Mouse (Mus musculus) kidney, adult 2 months (tissue): ENCODE measurements at regions not wholly inside any gene's neighbourhood (a gene's known extent, or its start where the extent isn't known, plus 50 kb on each side); places are given as distances from the start of the nearest gene placed in this dataset.

ENCODE experiments used
- DNase-seq: peaks from one replicate; pipeline ENCODE4 v3.0.0; 2021
- H3K27ac ChIP-seq: fragments of 200-500 bp; 2 replicates; pipeline ENCODE4 v1.5.1; 2012; ENCODE audit warnings: low read depth, low read length, control low read depth, inconsistent platforms; ENCODE audit not compliant: insufficient read depth
- H3K27me3 ChIP-seq: fragments of 200-500 bp; replicated peaks from 2 replicates; pipeline ENCODE4 v1.6.1; 2012; ENCODE audit warnings: mild to moderate bottlenecking, moderate library complexity, low read length, inconsistent platforms; ENCODE audit not compliant: control insufficient read depth, insufficient read depth
- H3K36me3 ChIP-seq: fragments of 200-500 bp; 2 replicates; pipeline ENCODE4 v1.6.1; 2012; ENCODE audit warnings: mild to moderate bottlenecking, moderate library complexity, low read length, inconsistent platforms; ENCODE audit not compliant: control insufficient read depth, insufficient read depth
- H3K4me1 ChIP-seq: fragments of 200-500 bp; 2 replicates; pipeline ENCODE4 v1.6.1; 2011; ENCODE audit warnings: low read length; ENCODE audit not compliant: control insufficient read depth, insufficient read depth
- H3K4me3 ChIP-seq: fragments of 200-500 bp; 2 replicates; pipeline ENCODE4 v1.5.1; 2011; ENCODE audit warnings: mild to moderate bottlenecking, low read depth, low read length, control low read depth; ENCODE audit not compliant: insufficient read depth
- CTCF ChIP-seq: fragments of 200-500 bp; conservative IDR thresholded peaks from 2 replicates; pipeline ENCODE4 v1.5.1; 2011; ENCODE audit warnings: low read depth, mild to moderate bottlenecking, control low read depth, low read length, moderate library complexity, mixed read lengths; ENCODE audit not compliant: insufficient read depth, insufficient read length
- POLR2A ChIP-seq: fragments of 200-500 bp; IDR thresholded peaks from one replicate; pipeline ENCODE4 v1.6.1; 2011; ENCODE audit warnings: low read depth, low read length, control low read depth
- WGBS: fragments of 180-500 bp; shearing (Covaris S2); methylation state at CpG from one replicate; pipeline ENCODE4 v1.1.7; 2018; 5-methylcytosine and 5-hydroxymethylcytosine counted together

DNA sequence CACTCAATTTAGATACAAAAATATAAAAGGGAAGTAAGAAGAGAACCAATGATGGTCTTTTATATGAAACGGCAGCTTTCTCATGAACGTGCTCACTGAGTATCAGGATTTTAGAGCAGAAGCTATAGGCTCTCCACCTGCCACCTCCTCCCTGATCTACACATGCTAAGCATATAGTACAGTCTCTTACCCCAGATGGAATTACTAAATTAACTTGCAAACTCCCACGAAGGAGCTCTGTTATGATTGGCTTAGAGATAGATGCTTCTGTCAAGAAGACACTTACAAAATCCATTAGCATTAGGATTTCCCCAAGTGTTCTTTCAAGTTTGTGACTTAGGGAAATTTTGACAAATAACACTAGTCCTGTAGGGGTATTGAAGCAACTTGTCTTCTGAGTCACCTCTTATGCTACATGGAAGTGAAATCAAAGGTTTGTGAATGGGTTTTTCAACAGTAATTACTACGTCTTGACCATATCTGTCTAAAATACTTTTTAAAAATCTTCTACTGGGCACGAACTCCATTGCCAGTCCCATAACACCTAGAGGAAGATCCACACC lies 60.6 kb downstream of the Crygs start:
- no peak overlapping the region for H3K27ac ChIP-seq
- 87% methylated on average over 5 of the region's 5 CpGs for WGBS
- H3K4me1 ChIP-seq = no peaks in the 10 kb centered on the region
- H3K27me3 ChIP-seq = no peaks in the 10 kb centered on the region
- TF ChIP-seq POLR2A (no peak), CTCF (no peak)
- no peaks in the 10 kb centered on the region for H3K36me3 ChIP-seq
- no peak for DNase-seq
- H3K4me3 ChIP-seq = no peak overlapping the region

GRCm38 (mm10) chr16:22744121-22744855 lies 67.1 kb downstream of the Crygs start:
- Histone ChIP-seq H3K4me3 (no peak overlapping the region), H3K27ac (no peak overlapping the region), H3K4me1 (no peaks in the 10 kb centered on the region), H3K36me3 (no peaks in the 10 kb centered on the region), H3K27me3 (no peaks in the 10 kb centered on the region; the same call in 1 of the 2 replicates)
- no peak for TF ChIP-seq CTCF
- no peak for TF ChIP-seq POLR2A
- 90% methylated on average over 7 of the region's 7 CpGs for WGBS
- no peak for DNase-seq

- DNase-seq = no peak
- no peaks in the 10 kb centered on the region; the same call in 1 of the 2 replicates for H3K27me3 ChIP-seq
- no peaks in the 10 kb centered on the region for H3K36me3 ChIP-seq
- H3K4me3 ChIP-seq = no peak overlapping the region
- TF ChIP-seq CTCF = no peak
- TF ChIP-seq POLR2A = no peak
- H3K4me1 ChIP-seq = no peaks in the 10 kb centered on the region
- H3K27ac ChIP-seq = no peak overlapping the region
- WGBS = 96% methylated on average over 1 of the region's 1 CpGs
These were observed 67.9 kb downstream of the Crygs start for GRCm38 (mm10) chr16:22743461-22743860.

DNA sequence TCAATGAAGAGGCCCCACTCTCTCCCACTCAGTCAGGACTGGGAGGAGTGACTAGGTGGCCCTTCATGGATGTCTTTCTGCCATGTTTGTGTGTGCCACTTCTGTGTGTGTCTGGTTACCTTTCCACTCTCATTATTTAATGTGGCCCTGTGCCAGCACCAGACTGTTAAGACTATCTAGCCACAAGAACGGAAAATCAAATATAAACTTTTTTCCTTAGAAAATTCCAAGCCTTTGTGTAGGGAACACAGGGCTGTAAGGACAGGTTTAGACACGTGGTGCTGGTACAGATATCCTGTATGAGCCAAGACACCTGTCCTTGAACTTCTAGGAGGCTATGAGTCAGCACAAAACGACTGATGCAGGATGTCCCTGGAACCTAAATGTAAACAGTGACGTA lies 69.9 kb downstream of the Crygs start:
- no peak overlapping the region for H3K4me3 ChIP-seq
- no peaks in the 10 kb centered on the region for H3K36me3 ChIP-seq
- no peaks in the 10 kb centered on the region for H3K4me1 ChIP-seq
- 66% methylated on average over 4 of the region's 4 CpGs for WGBS
- TF ChIP-seq POLR2A = no peak
- TF ChIP-seq CTCF = no peak
- no peak overlapping the region for H3K27ac ChIP-seq
- H3K27me3 ChIP-seq = no peaks in the 10 kb centered on the region; the same call in 1 of the 2 replicates
- no peak for DNase-seq

DNA sequence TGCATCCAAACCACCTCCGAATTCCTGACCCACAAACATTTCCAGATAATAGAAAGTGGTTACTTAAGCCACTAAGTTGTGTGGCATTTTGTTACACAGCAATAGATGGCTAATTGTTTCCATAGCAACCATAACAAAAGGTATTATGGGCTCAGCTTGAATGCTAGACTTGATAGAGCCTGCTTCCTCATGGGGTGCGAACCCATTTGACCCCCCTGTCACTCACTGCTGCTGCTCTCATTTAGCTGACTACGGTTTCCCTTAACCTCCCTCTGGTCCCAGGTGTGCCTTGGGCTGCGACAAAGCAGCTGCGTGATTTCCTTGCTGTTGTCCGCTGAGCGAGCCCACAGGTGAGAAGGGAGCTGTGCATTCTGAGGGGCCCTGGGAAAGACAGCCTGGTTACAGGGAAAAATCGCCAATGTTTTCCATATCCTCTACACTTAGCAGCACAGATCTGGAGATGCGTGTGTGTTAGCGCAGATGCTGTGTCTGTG lies 76.8 kb downstream of the Crygs start:
- DNase-seq = no peak
- no peaks in the 10 kb centered on the region for H3K4me1 ChIP-seq
- no peak overlapping the region for H3K27ac ChIP-seq
- no peaks in the 10 kb centered on the region for H3K36me3 ChIP-seq
- no peaks in the 10 kb centered on the region for H3K27me3 ChIP-seq
- WGBS = 83% methylated on average over 10 of the region's 10 CpGs
- no peak for TF ChIP-seq POLR2A
- TF ChIP-seq CTCF = no peak
- H3K4me3 ChIP-seq = no peak overlapping the region

- Histone ChIP-seq H3K27ac (no peak overlapping the region), H3K36me3 (no peaks in the 10 kb centered on the region), H3K27me3 (no peaks in the 10 kb centered on the region), H3K4me1 (no peaks in the 10 kb centered on the region), H3K4me3 (no peak overlapping the region)
- TF ChIP-seq CTCF (no peak), POLR2A (no peak)
- WGBS = 60% methylated on average over 11 of the region's 11 CpGs
- DNase-seq = no peak
These were observed 76.9 kb upstream of the Dgkg start for GRCm38 (mm10) chr16:22733772-22734528.

- no peak overlapping the region for H3K4me3 ChIP-seq
- H3K36me3 ChIP-seq = no peaks in the 10 kb centered on the region
- TF ChIP-seq CTCF (no peak), POLR2A (no peak)
- no peak overlapping the region for H3K27ac ChIP-seq
- H3K27me3 ChIP-seq = no peaks in the 10 kb centered on the region
- no peaks in the 10 kb centered on the region for H3K4me1 ChIP-seq
- no peak for DNase-seq
- 80% methylated on average over 3 of the region's 3 CpGs for WGBS
These were observed 72.1 kb upstream of the Dgkg start for GRCm38 (mm10) chr16:22729096-22729495.
